Mouse (Mus musculus) embryo, embryonic 10.5 days (tissue): ENCODE measurements around the gene Zfp810.

Experiments
- DNase-seq: peaks from one replicate; pipeline ENCODE4 v3.0.0-alpha.2; 2015; ENCODE audit warnings: low spot score

Gene Zfp810

DNA sequence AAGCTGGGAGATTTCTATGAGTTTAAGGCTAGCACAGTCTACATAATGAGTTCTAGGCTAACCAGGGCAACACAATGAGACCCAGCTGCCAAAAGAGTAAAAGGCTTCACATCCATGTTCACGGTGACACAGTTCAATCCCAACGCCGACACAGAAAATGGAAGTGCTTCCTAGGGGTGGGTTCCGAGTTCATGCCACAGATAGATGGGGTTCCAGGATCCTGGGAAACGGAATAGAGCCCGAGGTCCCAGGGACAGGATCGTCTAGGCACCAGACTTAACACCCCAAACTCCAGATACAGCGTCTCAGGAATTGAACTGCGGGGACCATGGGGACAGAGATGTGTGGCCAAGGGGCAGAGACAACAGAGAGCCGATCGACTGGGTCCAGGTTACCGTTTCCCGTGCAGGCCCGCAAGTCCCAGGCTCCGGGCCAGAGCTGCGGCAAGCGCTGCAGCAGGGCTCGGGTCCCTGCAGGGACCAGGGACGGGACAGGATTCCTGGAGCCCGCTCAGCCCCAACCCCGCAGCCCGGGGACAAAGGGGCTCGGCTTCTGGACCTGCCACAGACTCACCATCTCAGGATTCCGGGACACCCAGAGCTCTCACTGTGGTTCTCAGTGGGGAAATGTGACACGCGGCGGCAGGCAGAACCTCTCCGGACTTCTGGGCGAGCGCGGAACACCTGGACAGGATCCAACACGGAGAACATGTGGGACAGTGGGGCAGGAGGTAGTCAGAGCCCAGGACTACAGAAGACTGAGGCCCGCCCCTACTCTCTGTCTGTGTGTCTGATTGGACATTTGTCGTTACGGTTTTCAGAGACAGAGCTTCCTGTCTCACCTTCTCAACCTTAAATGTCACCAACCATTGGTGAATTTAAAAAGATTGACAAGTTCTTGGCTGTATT, 48.0 kb downstream of the Zfp810 start, which contains the start of gene Zfp599:
Gene Zfp599, minus strand, starts transcription at position 712 of the 908 bp plus-strand sequence.
- peak; percentile 87 for DNase-seq

DNA sequence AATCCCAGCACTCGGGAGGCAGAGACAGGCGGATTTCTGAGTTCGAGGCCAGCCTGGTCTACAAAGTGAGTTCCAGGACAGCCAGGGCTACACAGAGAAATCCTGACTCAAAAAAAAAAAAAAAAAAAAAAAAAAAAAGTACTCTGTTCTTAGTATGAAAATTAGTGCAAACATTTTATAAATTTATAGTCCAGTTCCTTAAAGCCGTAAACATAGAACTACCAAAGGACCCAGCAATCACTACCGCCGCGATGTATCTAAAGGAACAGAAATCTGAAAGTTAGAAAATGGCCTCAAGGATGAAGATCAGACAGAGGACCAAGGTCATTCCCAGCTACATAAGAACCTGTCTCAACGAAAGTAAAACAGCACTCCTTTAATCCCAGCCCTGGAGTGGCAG, 48.7 kb downstream of the Zfp810 start:
- no peak for DNase-seq

GRCm38 (mm10) chr9:22256579-22256978, 50.9 kb downstream of the Zfp810 start:
- no peak for DNase-seq

DNA sequence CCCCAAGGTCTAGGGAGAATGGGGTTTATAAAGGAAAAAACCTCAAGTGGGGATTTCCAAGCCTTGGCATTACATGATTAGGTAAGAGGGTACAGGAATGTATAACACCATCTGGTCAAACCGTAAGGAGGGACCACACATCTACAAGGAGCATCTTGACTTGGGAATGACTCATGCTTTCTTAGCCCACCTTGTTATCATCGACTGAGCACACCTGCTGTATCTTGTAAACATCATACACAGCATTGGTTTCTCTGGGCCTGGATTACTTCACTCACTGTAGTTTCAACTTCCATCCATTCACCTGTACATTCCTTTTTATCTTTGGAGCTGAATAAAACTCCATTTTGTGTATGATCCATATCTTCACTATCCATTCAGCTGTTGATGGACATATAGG, 63.2 kb downstream of the Zfp810 start:
- no peak for DNase-seq

DNA sequence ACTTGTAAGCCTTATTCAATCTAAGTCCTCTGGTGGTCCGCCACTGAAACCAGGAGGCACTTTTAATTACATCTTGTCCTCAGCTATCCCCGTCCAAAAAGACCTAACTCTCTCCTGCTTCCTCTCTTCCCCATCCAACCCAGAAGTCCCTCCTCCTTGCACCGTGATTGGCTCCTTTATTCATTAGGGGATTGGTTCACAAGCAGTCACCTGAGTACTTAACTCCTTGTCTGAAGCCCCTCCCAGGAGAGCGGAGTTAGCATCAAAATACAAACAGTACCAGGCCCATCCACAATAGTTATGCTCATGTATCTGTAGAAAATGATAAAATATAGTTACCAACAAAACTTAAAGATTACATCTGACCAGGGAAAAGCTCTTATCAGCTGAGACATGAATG, 67.4 kb downstream of the Zfp810 start:
- DNase-seq = no peak

DNA sequence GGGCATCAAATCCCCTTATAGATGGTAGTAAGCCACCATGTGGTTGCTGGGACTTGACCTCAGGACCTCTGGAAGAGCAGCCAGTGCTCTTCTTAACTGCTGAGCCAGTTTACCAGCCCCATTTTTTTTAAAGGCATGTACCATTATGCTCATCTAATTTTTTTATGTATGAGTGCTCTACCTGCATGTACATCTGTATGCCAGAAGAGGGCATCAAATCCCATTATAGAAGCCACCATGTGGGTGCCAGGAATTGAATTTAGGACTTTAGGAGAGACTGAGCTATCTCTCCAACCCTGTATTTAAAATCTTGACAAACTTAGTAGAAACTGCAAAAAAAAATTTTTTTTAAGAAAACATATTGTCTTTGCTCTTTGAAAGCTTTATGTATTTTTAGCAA, 76.9 kb downstream of the Zfp810 start:
- DNase-seq = peak; percentile 17

DNA sequence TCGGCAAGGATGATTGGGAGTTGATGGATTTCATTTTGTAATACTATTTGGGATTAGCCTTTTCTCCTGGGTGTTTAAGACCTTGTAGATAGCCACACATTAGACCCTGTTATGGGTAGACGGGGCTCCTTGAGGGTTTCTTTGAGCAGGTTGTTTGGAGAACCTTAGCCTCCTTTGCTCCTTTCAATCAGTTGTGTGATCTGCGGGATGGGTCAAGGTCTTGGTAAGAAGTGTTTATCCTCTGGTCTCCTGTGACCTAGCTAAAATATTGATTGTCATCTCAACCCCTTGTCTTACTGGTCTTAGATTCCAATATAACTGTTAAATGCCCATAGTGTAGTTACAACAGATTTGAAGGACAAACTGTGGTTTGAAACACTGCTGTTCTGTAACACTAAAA, 77.4 kb downstream of the Zfp810 start:
- no peak for DNase-seq

- no peak for DNase-seq
Observed at GRCm38 (mm10) chr9:22229386-22230026, 77.9 kb downstream of the Zfp810 start.

DNA sequence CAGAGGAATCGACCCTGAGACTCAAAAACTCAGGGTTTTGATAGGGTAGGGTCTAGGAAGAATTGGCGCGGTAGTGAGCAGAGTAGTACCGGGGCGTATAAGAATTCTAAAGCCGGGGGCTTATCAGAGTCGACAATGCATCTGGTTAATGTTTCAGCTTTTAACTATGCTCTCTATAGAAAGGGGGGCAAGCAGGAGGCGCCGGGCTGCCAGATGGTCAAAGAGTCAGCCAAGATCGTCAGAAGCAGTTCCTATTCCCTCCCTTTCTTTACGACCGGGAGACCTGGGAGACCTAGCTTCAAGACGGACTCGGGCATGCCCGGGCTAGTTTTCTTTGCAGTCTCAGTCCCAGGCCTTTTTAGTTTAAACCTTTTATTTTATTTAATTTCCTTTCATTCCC, 80.6 kb downstream of the Zfp810 start:
- no peak for DNase-seq
